Mouse (Mus musculus) myocyte (in vitro differentiated cells): Measurements from ENCODE around the gene Scrn3.

Experiments used
- E2F4 ChIP-seq: IDR thresholded peaks from one replicate; pipeline ENCODE4 v1.6.1; 2011; ENCODE audit warnings: mild to moderate bottlenecking, control low read depth, moderate library complexity; ENCODE audit not compliant: insufficient read depth
- POLR2A ChIP-seq: IDR thresholded peaks from one replicate; pipeline ENCODE4 v1.6.1; 2011; ENCODE audit warnings: low read depth, mild to moderate bottlenecking, control low read depth, moderate library complexity; ENCODE audit not compliant: insufficient read length
- POLR2AphosphoS2 ChIP-seq: IDR thresholded peaks from one replicate; pipeline ENCODE4 v1.6.1; 2011; ENCODE audit warnings: low read depth, control low read depth; ENCODE audit not compliant: insufficient read length
- TCF12 ChIP-seq: IDR thresholded peaks from one replicate; pipeline ENCODE4 v1.6.1; 2011; ENCODE audit warnings: mild to moderate bottlenecking, control low read depth; ENCODE audit not compliant: poor library complexity, insufficient read depth, severe bottlenecking
- USF1 ChIP-seq: IDR thresholded peaks from one replicate; pipeline ENCODE4 v1.6.1; 2011; ENCODE audit warnings: low read depth, mild to moderate bottlenecking, control low read depth, moderate library complexity

DNA sequence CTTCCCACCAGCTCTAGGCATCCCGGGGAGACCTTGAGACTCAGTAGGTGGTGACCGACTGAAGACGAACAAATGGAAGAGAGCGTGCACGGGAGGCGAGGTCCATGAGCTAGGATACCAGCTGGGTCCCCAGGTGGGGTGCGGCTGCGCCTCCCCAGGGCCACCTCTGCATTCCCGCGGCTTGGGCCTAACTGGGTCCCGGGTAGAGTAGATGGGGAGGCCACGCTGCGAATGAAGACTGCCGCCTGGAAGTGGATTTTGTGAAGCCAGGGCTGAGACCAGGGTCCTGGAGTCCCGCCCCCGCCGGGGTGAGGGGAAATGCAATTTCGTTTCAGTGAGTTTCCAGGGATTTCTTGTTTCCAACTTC, 34.7 kb upstream of the Scrn3 start:
- TF ChIP-seq USF1 (no peak), POLR2AphosphoS2 (no peak), POLR2A (no peak), TCF12 (no peak), E2F4 (no peak)
